Comparison of ENCODE assay signal across 7 mouse cellular contexts in genomic region chr15:86058931-86059834, GRCm38 (mm10). TPM values are rescaled to one million over a fixed set of nuclear protein-coding genes. Genes with fewer than 3 reads are reported as not detected.
DNase-seq lines count a peak whose midpoint lies in the region; ATAC-seq and TF ChIP-seq lines count a peak whose summit lies in the region.

No protein-coding gene starts in this region.

- H3K4me3 ChIP-seq in thymus, adult 2 months (ENCODE audit: control insufficient read depth, insufficient read depth, low read length): peak overlapping the region; percentile 95
- peak overlapping the region; percentile 90 for H3K4me3 ChIP-seq in heart, embryonic 12.5 days
- H3K4me3 ChIP-seq in limb, embryonic 14.5 days (replicated peaks; ENCODE audit: low read length): peak overlapping the region; percentile 88
- H3K4me3 ChIP-seq in neural tube, embryonic 12.5 days: peak overlapping the region; percentile 78

- H3K27ac ChIP-seq in thymus, adult 2 months (ENCODE audit: control insufficient read depth, insufficient read depth, low read length): no peak overlapping the region
- peak overlapping the region; percentile 53 for H3K27ac ChIP-seq in heart, embryonic 12.5 days (ENCODE audit: poor library complexity, severe bottlenecking)
- H3K27ac ChIP-seq in limb, embryonic 14.5 days (replicated peaks; ENCODE audit: low read depth, low read length): peak overlapping the region; percentile 65
- peak overlapping the region; percentile 82 for H3K27ac ChIP-seq in neural tube, embryonic 12.5 days

- H3K9ac ChIP-seq in heart, embryonic 12.5 days: peak overlapping the region; percentile 98
- peak overlapping the region; percentile 94 for H3K9ac ChIP-seq in limb, embryonic 14.5 days (ENCODE audit: low read depth, low read length, severe bottlenecking)
- H3K9ac ChIP-seq in neural tube, embryonic 12.5 days: peak overlapping the region; percentile 90

- DNase-seq in thymus, adult 2 months: no peak
- DNase-seq in thymus, postnatal 25 days: no peak
- peak; percentile 59 to 61 for DNase-seq in cerebellum, adult 18-20 months
- no peak for DNase-seq in limb, embryonic 14.5 days (ENCODE audit: low spot score)
- no peak for DNase-seq in urinary bladder, adult 2 months (ENCODE audit: low spot score)

- 1% methylated on average over 49 of the region's 49 CpGs for WGBS in thymus, adult 2 months
- 2% methylated on average over 49 of the region's 49 CpGs for WGBS in heart, embryonic 12.5 days
- 3% methylated on average over 21 of the region's 49 CpGs for WGBS in limb, embryonic 14.5 days
- 2% methylated on average over 46 of the region's 49 CpGs for WGBS in neural tube, embryonic 12.5 days

- H3K27me3 ChIP-seq in thymus, adult 2 months (ENCODE audit: control insufficient read depth, insufficient read depth, low read length): no peaks in the 10 kb centered on the region
- H3K27me3 ChIP-seq in heart, embryonic 12.5 days (replicated peaks): no peaks in the 10 kb centered on the region; the same call in 1 of the 2 replicates
- H3K27me3 ChIP-seq in limb, embryonic 14.5 days (ENCODE audit: control insufficient read depth, insufficient read depth, low read length): no peaks in the 10 kb centered on the region
- H3K27me3 ChIP-seq in neural tube, embryonic 12.5 days (replicated peaks): no peaks in the 10 kb centered on the region

- no peak for TF ChIP-seq POLR2A in thymus, adult 2 months (IDR thresholded peaks at IDR 0.05; ENCODE audit: control insufficient read depth, extremely low read depth, insufficient read depth, low read length, poor library complexity)
- no peak for TF ChIP-seq POLR2A in limb, embryonic 14.5 days (IDR thresholded peaks at IDR 0.05; ENCODE audit: borderline replicate concordance, extremely low read depth, insufficient read depth, insufficient read length)

- no peaks in the 10 kb centered on the region for H3K36me3 ChIP-seq in thymus, adult 2 months (ENCODE audit: control insufficient read depth, insufficient read depth, low read length)
- no peaks in the 10 kb centered on the region for H3K36me3 ChIP-seq in heart, embryonic 12.5 days
- H3K36me3 ChIP-seq in limb, embryonic 14.5 days (ENCODE audit: control insufficient read depth, insufficient read depth, low read length): no peaks in the 10 kb centered on the region
- H3K36me3 ChIP-seq in neural tube, embryonic 12.5 days: no peaks in the 10 kb centered on the region

- no peaks in the 10 kb centered on the region for H3K9me3 ChIP-seq in heart, embryonic 12.5 days (replicated peaks)
- H3K9me3 ChIP-seq in limb, embryonic 14.5 days (ENCODE audit: control insufficient read depth, low read length): no peaks in the 10 kb centered on the region
- no peaks in the 10 kb centered on the region for H3K9me3 ChIP-seq in neural tube, embryonic 12.5 days

- peaks cover 50% of the 10 kb centered on the region for H3K4me1 ChIP-seq in thymus, adult 2 months (replicated peaks; ENCODE audit: control insufficient read depth, insufficient read depth, low read length)
- H3K4me1 ChIP-seq in heart, embryonic 12.5 days (replicated peaks): peaks cover 51% of the 10 kb centered on the region
- H3K4me1 ChIP-seq in limb, embryonic 14.5 days (ENCODE audit: control insufficient read depth, insufficient read depth, low read length): peaks cover 27% of the 10 kb centered on the region
- H3K4me1 ChIP-seq in neural tube, embryonic 12.5 days: peaks cover 41% of the 10 kb centered on the region

- H3K4me2 ChIP-seq in heart, embryonic 12.5 days: peak overlapping the region; percentile 86
- peak overlapping the region; percentile 82 for H3K4me2 ChIP-seq in limb, embryonic 14.5 days (replicated peaks; ENCODE audit: low read depth, low read length, severe bottlenecking)
- H3K4me2 ChIP-seq in neural tube, embryonic 12.5 days (replicated peaks): peak overlapping the region; percentile 83

- peak; percentile 40 for ATAC-seq in heart, embryonic 12.5 days (ENCODE audit: insufficient number of reproducible peaks, low FRiP score)
- peak; percentile 58 for ATAC-seq in limb, embryonic 14.5 days (ENCODE audit: low FRiP score, low read depth)
- peak; percentile 74 for ATAC-seq in neural tube, embryonic 12.5 days (ENCODE audit: low FRiP score, low read depth)

- no peak for TF ChIP-seq CTCF in thymus, adult 2 months (IDR thresholded peaks at IDR 0.05; ENCODE audit: borderline replicate concordance, control insufficient read depth, extremely low read depth, insufficient read depth, low read length, poor library complexity)

RNA-seq across cellular contexts. Expression of gene Gramd4, which starts 1.7 kb away (rescaled TPM):
- 35.1 and 37.1 TPM in 2 replicates for polyA plus RNA-seq in thymus, adult 2 months (2012; rRNA removed)
- 14.3 and 14.8 TPM in 2 replicates for polyA plus RNA-seq in heart, embryonic 12.5 days (2016; fragmentation: Nextera tagmentation; extraction: Ambion mirVana)
- 23.5 and 26.4 TPM in 2 replicates for polyA plus RNA-seq in limb, embryonic 14.5 days (2012; rRNA removed)
- 12.3 and 15.4 TPM in 2 replicates for polyA plus RNA-seq in limb, embryonic 14.5 days (2014; fragmentation: Nextera tagmentation; extraction: Ambion mirVana)
- polyA plus RNA-seq in neural tube, embryonic 12.5 days (2016; fragmentation: Nextera tagmentation; extraction: Ambion mirVana): 29.9 and 33.3 TPM in 2 replicates
- 13.2 and 17.5 TPM in 2 replicates for polyA plus RNA-seq in urinary bladder, adult 2 months (2012; rRNA removed)

RNA-seq across cellular contexts. Expression of gene Celsr1, which starts 25.6 kb away (rescaled TPM):
- 40.0 and 47.8 TPM in 2 replicates for polyA plus RNA-seq in thymus, adult 2 months (2012; rRNA removed)
- 2.0 and 2.3 TPM in 2 replicates for polyA plus RNA-seq in heart, embryonic 12.5 days (2016; fragmentation: Nextera tagmentation; extraction: Ambion mirVana)
- 11.8 and 13.1 TPM in 2 replicates for polyA plus RNA-seq in limb, embryonic 14.5 days (2012; rRNA removed)
- polyA plus RNA-seq in limb, embryonic 14.5 days (2014; fragmentation: Nextera tagmentation; extraction: Ambion mirVana): 6.5 TPM in 2 replicates
- 3.6 TPM in 2 replicates for polyA plus RNA-seq in neural tube, embryonic 12.5 days (2016; fragmentation: Nextera tagmentation; extraction: Ambion mirVana)
- 0.80 and 1.0 TPM in 2 replicates for polyA plus RNA-seq in urinary bladder, adult 2 months (2012; rRNA removed)

Comparison
In these comparisons a context has a peak if more than half of its experiments do, and no peak if none do; other contexts are left out.
1. DNase-seq: peak in cerebellum, adult 18-20 months (2 of 2); none in thymus, adult 2 months (single experiment), thymus, postnatal 25 days (single experiment), limb, embryonic 14.5 days (single experiment) and urinary bladder, adult 2 months (single experiment).
2. Peak in every context shown above with its lines, with median percentiles within 50 percentile points of each other: H3K4me3 ChIP-seq, ATAC-seq, H3K4me2 ChIP-seq and H3K9ac ChIP-seq.